In genomic region chr8:123719280-123719679, GRCm38 (mm10) we compare ENCODE assay signal across 8 mouse cellular contexts.
"Had no signal": no experiment of that assay in that cellular context is flagged by ENCODE, and none has a peak within 500 bp of the region (broad histone marks: within the 10 kb centered on the region; RNA-seq: fewer than 3 reads in every experiment).

No protein-coding gene starts in this region.

- ATAC-seq: liver, embryonic 12.5 days had no signal

- DNase-seq: kidney, adult 11 months; kidney, postnatal 14 days; lung, postnatal 14 days; midbrain, embryonic 14.5 days; right cerebral cortex, postnatal 14 days; thymus, adult 2 months; thymus, postnatal 25 days had no signal
